Mouse (Mus musculus) stomach, embryonic 16.5 days (tissue): ENCODE measurements around the gene Tas1r1. TPM values are rescaled to one million over a fixed set of nuclear protein-coding genes. Genes with fewer than 3 reads are reported as not detected.

ENCODE experiments used
- ATAC-seq: fragments of 200-750 bp; cut with Nextera tagmentation; 2 replicates; pipeline ENCODE4 v1.8.0; 2017; ENCODE audit warnings: moderate number of reproducible peaks, moderate TSS enrichment; ENCODE audit not compliant: insufficient read depth, low FRiP score
- H3K27ac ChIP-seq: fragments of 300-500 bp; sonication (generic); 2 replicates; pipeline ENCODE4 v1.5.1; 2014; ENCODE audit warnings: low read length
- H3K27me3 ChIP-seq: fragments of 300-500 bp; sonication (generic); 2 replicates; pipeline ENCODE4 v1.6.1; 2014; ENCODE audit warnings: low read length, control low read depth, mixed read lengths; ENCODE audit not compliant: control insufficient read depth, insufficient read depth
- H3K36me3 ChIP-seq: fragments of 300-500 bp; sonication (generic); 2 replicates; pipeline ENCODE4 v1.6.1; 2014; ENCODE audit warnings: low read length; ENCODE audit not compliant: control insufficient read depth, insufficient read depth
- H3K4me1 ChIP-seq: fragments of 300-500 bp; sonication (generic); 2 replicates; pipeline ENCODE4 v1.6.1; 2014; ENCODE audit warnings: low read length, control low read depth, mixed read lengths; ENCODE audit not compliant: control insufficient read depth, insufficient read depth
- H3K4me2 ChIP-seq: fragments of 300-500 bp; sonication (generic); 2 replicates; pipeline ENCODE4 v1.6.1; 2014; ENCODE audit warnings: low read depth, low read length, mixed read lengths
- H3K4me3 ChIP-seq: fragments of 300-500 bp; sonication (generic); replicated peaks from 2 replicates; pipeline ENCODE4 v1.5.1; 2014; ENCODE audit warnings: mild to moderate bottlenecking, low read length
- H3K9ac ChIP-seq: fragments of 300-500 bp; sonication (generic); 2 replicates; pipeline ENCODE4 v1.6.1; 2014; ENCODE audit warnings: low read length
- H3K9me3 ChIP-seq: fragments of 300-500 bp; sonication (generic); replicated peaks from 2 replicates; pipeline ENCODE4 v1.6.1; 2016; ENCODE audit warnings: low read length, control low read depth; ENCODE audit not compliant: control insufficient read depth
- WGBS: fragments of 180-500 bp; shearing (Covaris S2); extraction: QIAGEN DNeasy Blood & Tissue Kit; methylation state at CpG from one replicate; pipeline ENCODE4 v1.1.7; 2014; 5-methylcytosine and 5-hydroxymethylcytosine counted together
- polyA plus RNA-seq: library from polyadenylated mRNA; unstranded; fragments of >200 nt; fragmentation: Nextera tagmentation; extraction: Ambion mirVana; gene quantifications from 2 replicates; pipeline ENCODE4 v1.2.1, GENCODE M21; 2015

The Tas1r1 gene
- polyA plus RNA-seq: 0.37 and 0.47 TPM in 2 replicates

- WGBS: 32% methylated on average over 10 of the region's 10 CpGs
These were observed at the start of gene Tas1r1 for GRCm38 (mm10) chr4:152038225-152038984. Tas1r1 (minus strand) TSS chr4:152038568.

GRCm38 (mm10) chr4:152088133-152088532, 49.8 kb upstream of the Tas1r1 start:
- Histone ChIP-seq H3K9me3 (no peaks in the 10 kb centered on the region; the same call in 1 of the 2 replicates), H3K4me2 (peak overlapping the region; percentile 88), H3K27ac (no peak overlapping the region), H3K36me3 (no peaks in the 10 kb centered on the region), H3K4me1 (peaks cover 19% of the 10 kb centered on the region), H3K27me3 (no peaks in the 10 kb centered on the region), H3K9ac (peak overlapping the region; percentile 90; the same call in 1 of the 2 replicates), H3K4me3 (peak overlapping the region; percentile 81; the same call in 1 of the 2 replicates)
- WGBS: 53% methylated on average over 4 of the region's 4 CpGs
- ATAC-seq: no peak

More at GRCm38 (mm10) chr4:152038225-152038984, at the start of gene Tas1r1:
- Histone ChIP-seq H3K4me2 (peak within 1 kb of the TSS; percentile 97), H3K9ac (peak within 1 kb of the TSS; percentile 93), H3K27me3 (no peaks in the 10 kb centered on the region), H3K36me3 (peaks cover 16% of the 10 kb centered on the region), H3K27ac (no peak within 1 kb of the TSS), H3K4me1 (peaks cover 7% of the 10 kb centered on the region), H3K4me3 (peak within 1 kb of the TSS; percentile 98), H3K9me3 (no peaks in the 10 kb centered on the region)
- no peak for ATAC-seq

GRCm38 (mm10) chr4:152087211-152088081, 49.1 kb upstream of the Tas1r1 start:
- Histone ChIP-seq H3K4me1 (peaks cover 15% of the 10 kb centered on the region), H3K9ac (peak overlapping the region; percentile 90), H3K9me3 (no peaks in the 10 kb centered on the region; the same call in 1 of the 2 replicates), H3K4me2 (peak overlapping the region; percentile 88), H3K27ac (peak overlapping the region; percentile 58; the same call in 1 of the 2 replicates), H3K27me3 (no peaks in the 10 kb centered on the region), H3K4me3 (peak overlapping the region; percentile 81), H3K36me3 (no peaks in the 10 kb centered on the region)
- 7% methylated on average over 12 of the region's 12 CpGs for WGBS
- no peak for ATAC-seq

GRCm38 (mm10) chr4:152086505-152087210, 48.3 kb upstream of the Tas1r1 start:
- WGBS: under 1% methylated on average over 48 of the region's 92 CpGs
- H3K4me3 ChIP-seq: peak overlapping the region; percentile 81
- ATAC-seq: peak; percentile 88

GRCm38 (mm10) chr4:152084616-152085015, 46.2 kb upstream of the Tas1r1 start:
- ATAC-seq: no peak
- no peaks in the 10 kb centered on the region for H3K36me3 ChIP-seq
- H3K9me3 ChIP-seq: no peaks in the 10 kb centered on the region; the same call in 1 of the 2 replicates
- H3K27me3 ChIP-seq: no peaks in the 10 kb centered on the region
- H3K4me1 ChIP-seq: peaks cover 15% of the 10 kb centered on the region
- no peak overlapping the region for H3K9ac ChIP-seq
- no peak overlapping the region for H3K27ac ChIP-seq
- no peak overlapping the region for H3K4me2 ChIP-seq
- WGBS: 81% methylated on average over 7 of the region's 7 CpGs
- H3K4me3 ChIP-seq: no peak overlapping the region

More at GRCm38 (mm10) chr4:152086505-152087210, 48.3 kb upstream of the Tas1r1 start:
- H3K4me2 ChIP-seq: peak overlapping the region; percentile 88
- peak overlapping the region; percentile 90 for H3K9ac ChIP-seq
- no peaks in the 10 kb centered on the region; the same call in 1 of the 2 replicates for H3K9me3 ChIP-seq
- no peaks in the 10 kb centered on the region for H3K27me3 ChIP-seq
- H3K27ac ChIP-seq: peak overlapping the region; percentile 58; the same call in 1 of the 2 replicates
- no peaks in the 10 kb centered on the region for H3K36me3 ChIP-seq
- peaks cover 15% of the 10 kb centered on the region for H3K4me1 ChIP-seq

- no peaks in the 10 kb centered on the region; the same call in 1 of the 2 replicates for H3K9me3 ChIP-seq
- no peaks in the 10 kb centered on the region for H3K36me3 ChIP-seq
- H3K4me2 ChIP-seq: no peak overlapping the region
- no peak overlapping the region for H3K4me3 ChIP-seq
- WGBS: 58% methylated on average over 7 of the region's 7 CpGs
- H3K9ac ChIP-seq: no peak overlapping the region
- H3K27ac ChIP-seq: no peak overlapping the region
- ATAC-seq: no peak
- no peaks in the 10 kb centered on the region for H3K27me3 ChIP-seq
- H3K4me1 ChIP-seq: peaks cover 15% of the 10 kb centered on the region
These were observed 45.3 kb upstream of the Tas1r1 start for GRCm38 (mm10) chr4:152083611-152084220.

GRCm38 (mm10) chr4:152079931-152080330, 41.6 kb upstream of the Tas1r1 start:
- Histone ChIP-seq H3K9me3 (no peaks in the 10 kb centered on the region; the same call in 1 of the 2 replicates), H3K4me3 (no peak overlapping the region), H3K4me2 (no peak overlapping the region), H3K4me1 (no peaks in the 10 kb centered on the region), H3K9ac (no peak overlapping the region), H3K27me3 (no peaks in the 10 kb centered on the region), H3K27ac (no peak overlapping the region), H3K36me3 (no peaks in the 10 kb centered on the region)
- no peak for ATAC-seq
- WGBS: 63% methylated on average over 7 of the region's 7 CpGs

- H3K9me3 ChIP-seq: no peaks in the 10 kb centered on the region; the same call in 1 of the 2 replicates
- no peak overlapping the region for H3K4me2 ChIP-seq
- no peaks in the 10 kb centered on the region for H3K36me3 ChIP-seq
- H3K4me3 ChIP-seq: no peak overlapping the region
- H3K27ac ChIP-seq: no peak overlapping the region
- ATAC-seq: no peak
- no peak overlapping the region for H3K9ac ChIP-seq
- WGBS: 88% methylated on average over 3 of the region's 3 CpGs
- H3K27me3 ChIP-seq: no peaks in the 10 kb centered on the region
- H3K4me1 ChIP-seq: no peaks in the 10 kb centered on the region
These were observed 40.9 kb upstream of the Tas1r1 start for GRCm38 (mm10) chr4:152079261-152079660.
